Mouse (Mus musculus): Measurements from ENCODE around the gene Heatr5b.

Gene Heatr5b

GRCm38 (mm10) chr17:78768937-78769336 lies 66.2 kb downstream of the Heatr5b start:
- no peak for DNase-seq (ENCODE audit: low read depth, low spot score)

GRCm38 (mm10) chr17:78767546-78767945 lies 67.6 kb downstream of the Heatr5b start:
- DNase-seq (ENCODE audit: low read depth, low spot score) = peak; percentile 58

- no peak for DNase-seq (ENCODE audit: low read depth, low spot score)
Measured at GRCm38 (mm10) chr17:78766084-78766483, 69.1 kb downstream of the Heatr5b start.

GRCm38 (mm10) chr17:78763272-78763671 lies 71.9 kb downstream of the Heatr5b start:
- DNase-seq (ENCODE audit: low read depth, low spot score) = no peak

GRCm38 (mm10) chr17:78752938-78753655 lies 82.1 kb downstream of the Heatr5b start:
- DNase-seq (ENCODE audit: low read depth, low spot score) = no peak

GRCm38 (mm10) chr17:78752064-78752463 lies 83.1 kb downstream of the Heatr5b start:
- DNase-seq (ENCODE audit: low read depth, low spot score) = no peak

GRCm38 (mm10) chr17:78748440-78748839 lies 86.7 kb downstream of the Heatr5b start:
- no peak for DNase-seq (ENCODE audit: low read depth, low spot score)

- DNase-seq (ENCODE audit: low read depth, low spot score) = peak; percentile 56
Measured at GRCm38 (mm10) chr17:78738416-78738815, 96.7 kb downstream of the Heatr5b start.

- DNase-seq (ENCODE audit: low read depth, low spot score) = peak; percentile 46
Measured at GRCm38 (mm10) chr17:78737771-78738170, 97.4 kb downstream of the Heatr5b start.

GRCm38 (mm10) chr17:78737096-78737495 lies 98.1 kb downstream of the Heatr5b start, which contains the start of gene Strn:
Strn (minus strand) TSS chr17:78737196.
- no peak for DNase-seq (ENCODE audit: low read depth, low spot score)

- peak; percentile 98 for DNase-seq (ENCODE audit: low read depth, low spot score)
Measured at GRCm38 (mm10) chr17:78736473-78736988, 98.6 kb downstream of the Heatr5b start.

GRCm38 (mm10) chr17:78735731-78736472 lies 99.3 kb downstream of the Heatr5b start:
- DNase-seq (ENCODE audit: low read depth, low spot score) = peak; percentile 31

GRCm38 (mm10) chr17:78734806-78735205 lies 100.4 kb downstream of the Heatr5b start:
- no peak for DNase-seq (ENCODE audit: low read depth, low spot score)

- peak; percentile 37 for DNase-seq (ENCODE audit: low read depth, low spot score)
Measured at GRCm38 (mm10) chr17:78732056-78732455, 103.1 kb downstream of the Heatr5b start.

GRCm38 (mm10) chr17:78726746-78727449 lies 108.3 kb downstream of the Heatr5b start:
- DNase-seq (ENCODE audit: low read depth, low spot score) = no peak

- no peak for DNase-seq (ENCODE audit: low read depth, low spot score)
Measured at GRCm38 (mm10) chr17:78724461-78725055, 110.6 kb downstream of the Heatr5b start.

GRCm38 (mm10) chr17:78721690-78722089 lies 113.5 kb downstream of the Heatr5b start:
- no peak for DNase-seq (ENCODE audit: low read depth, low spot score)

- DNase-seq (ENCODE audit: low read depth, low spot score) = no peak
Measured at GRCm38 (mm10) chr17:78719086-78719485, 116.1 kb downstream of the Heatr5b start.

- no peak for DNase-seq (ENCODE audit: low read depth, low spot score)
Measured at GRCm38 (mm10) chr17:78710258-78710657, 124.9 kb downstream of the Heatr5b start.

GRCm38 (mm10) chr17:78708422-78708821 lies 126.7 kb downstream of the Heatr5b start:
- no peak for DNase-seq (ENCODE audit: low read depth, low spot score)

- no peak for DNase-seq (ENCODE audit: low read depth, low spot score)
Measured at GRCm38 (mm10) chr17:78702988-78703387, 132.2 kb downstream of the Heatr5b start.
